Mouse (Mus musculus): ENCODE data around the gene Igsf8. TPM values are rescaled to one million over a fixed set of nuclear protein-coding genes. Genes with fewer than 3 reads are reported as not detected.

Igsf8 gene
- polyA plus RNA-seq, 1 experiment from 2014 or later: 45.4 TPM

GRCm38 (mm10) chr1:172274547-172274946, 13.1 kb downstream of the Igsf8 start:
- WGBS: 66% methylated on average over 5 of the region's 5 CpGs

GRCm38 (mm10) chr1:172277172-172277571, 15.7 kb downstream of the Igsf8 start:
- no peaks in the 10 kb centered on the region for H3K27me3 ChIP-seq
- H3K4me2 ChIP-seq (replicated peaks): no peak overlapping the region
- no peak overlapping the region for H3K27ac ChIP-seq
- no peak overlapping the region for H3K4me3 ChIP-seq
- no peaks in the 10 kb centered on the region for H3K9me3 ChIP-seq
- H3K36me3 ChIP-seq: no peaks in the 10 kb centered on the region
- H3K9ac ChIP-seq: no peak overlapping the region
- H3K4me1 ChIP-seq: no peaks in the 10 kb centered on the region
- ATAC-seq (ENCODE audit: insufficient number of reproducible peaks, insufficient read depth, low FRiP score, low TSS enrichment): no peak
- 70% methylated on average over 3 of the region's 3 CpGs for WGBS

More at GRCm38 (mm10) chr1:172274547-172274946, 13.1 kb downstream of the Igsf8 start:
- no peak for ATAC-seq (ENCODE audit: insufficient number of reproducible peaks, insufficient read depth, low FRiP score, low TSS enrichment)
- Histone ChIP-seq H3K27ac (no peak overlapping the region), H3K4me2 (replicated peaks) (no peak overlapping the region), H3K9me3 (no peaks in the 10 kb centered on the region), H3K9ac (no peak overlapping the region), H3K4me3 (no peak overlapping the region), H3K36me3 (no peaks in the 10 kb centered on the region), H3K27me3 (no peaks in the 10 kb centered on the region), H3K4me1 (no peaks in the 10 kb centered on the region)

DNA sequence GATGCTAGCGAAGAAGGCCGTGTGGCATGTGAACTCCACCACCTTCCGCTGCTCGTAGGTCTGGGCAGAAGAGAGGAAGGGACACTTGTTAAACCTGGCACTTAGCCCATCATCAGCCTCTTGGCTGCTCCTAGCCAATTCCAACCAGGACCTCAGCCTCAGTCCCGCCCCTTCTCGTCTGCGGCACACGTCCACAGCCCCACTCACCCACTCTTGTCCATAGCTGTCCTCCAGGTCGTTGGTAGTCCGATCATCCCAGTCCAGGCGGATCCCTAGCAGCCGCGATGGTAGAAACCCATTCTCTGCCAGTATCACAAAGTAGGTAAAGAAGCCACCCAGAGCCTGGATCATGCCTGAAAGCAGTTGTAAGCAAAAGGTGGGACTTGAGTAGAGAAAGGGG, 16.9 kb downstream of the Igsf8 start:
- H3K36me3 ChIP-seq: no peaks in the 10 kb centered on the region
- H3K4me3 ChIP-seq: no peak overlapping the region
- H3K27ac ChIP-seq: no peak overlapping the region
- no peaks in the 10 kb centered on the region for H3K9me3 ChIP-seq
- H3K4me1 ChIP-seq: no peaks in the 10 kb centered on the region
- no peak; the same call in 1 of the 2 replicates for ATAC-seq (ENCODE audit: insufficient number of reproducible peaks, insufficient read depth, low FRiP score, low TSS enrichment)
- H3K4me2 ChIP-seq (replicated peaks): no peak overlapping the region
- H3K9ac ChIP-seq: no peak overlapping the region
- WGBS: 89% methylated on average over 13 of the region's 13 CpGs
- H3K27me3 ChIP-seq: no peaks in the 10 kb centered on the region

DNA sequence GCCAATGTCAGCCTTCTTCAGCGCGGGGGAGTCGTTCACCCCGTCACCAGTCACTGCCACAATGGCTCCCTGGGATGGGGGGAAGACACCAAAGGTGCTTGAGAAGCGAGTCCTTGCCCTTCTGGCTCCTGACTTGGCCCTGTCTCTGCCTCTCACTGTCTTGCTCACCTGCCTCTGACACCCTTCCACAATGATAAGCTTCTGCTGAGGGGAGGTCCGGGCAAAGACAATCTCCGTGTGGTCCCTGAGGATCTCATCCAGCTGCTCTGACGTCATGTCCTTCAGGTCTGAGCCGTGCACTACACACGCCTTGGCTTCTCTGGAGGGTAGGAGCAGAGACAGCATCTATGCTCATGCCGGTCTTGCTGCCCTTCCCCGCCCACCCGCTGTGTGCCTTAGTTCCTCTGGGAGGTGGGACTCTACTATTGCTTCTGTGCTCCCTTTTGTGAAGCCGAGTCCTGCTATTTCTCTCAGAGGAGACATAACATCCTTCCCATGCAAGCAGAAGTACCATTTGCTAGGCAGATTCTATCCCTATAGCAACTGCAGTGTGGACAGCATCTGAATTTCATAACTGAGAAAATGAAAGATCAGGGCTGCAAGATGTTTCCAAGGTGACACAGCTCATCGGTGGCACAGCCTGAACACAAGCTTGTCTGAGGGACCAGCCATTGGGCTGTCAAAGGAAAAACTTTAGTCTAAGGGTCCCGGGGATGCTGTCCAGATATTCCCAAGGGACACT, 18.5 kb downstream of the Igsf8 start:
- WGBS: 79% methylated on average over 16 of the region's 16 CpGs

GRCm38 (mm10) chr1:172281522-172282254, 20.2 kb downstream of the Igsf8 start:
- WGBS: 86% methylated on average over 10 of the region's 10 CpGs
- H3K9me3 ChIP-seq: no peaks in the 10 kb centered on the region
- H3K27me3 ChIP-seq: no peaks in the 10 kb centered on the region
- H3K9ac ChIP-seq: no peak overlapping the region
- no peak overlapping the region for H3K4me2 ChIP-seq (replicated peaks)
- no peaks in the 10 kb centered on the region for H3K4me1 ChIP-seq
- ATAC-seq (ENCODE audit: insufficient number of reproducible peaks, insufficient read depth, low FRiP score, low TSS enrichment): no peak
- no peak overlapping the region for H3K4me3 ChIP-seq
- H3K36me3 ChIP-seq: no peaks in the 10 kb centered on the region
- H3K27ac ChIP-seq: no peak overlapping the region

More for the DNA sequence above, 18.5 kb downstream of the Igsf8 start:
- Histone ChIP-seq H3K9ac (no peak overlapping the region), H3K4me3 (no peak overlapping the region), H3K27ac (no peak overlapping the region), H3K4me2 (replicated peaks) (no peak overlapping the region), H3K9me3 (no peaks in the 10 kb centered on the region), H3K36me3 (no peaks in the 10 kb centered on the region), H3K4me1 (no peaks in the 10 kb centered on the region), H3K27me3 (no peaks in the 10 kb centered on the region)
- no peak; the same call in 1 of the 2 replicates for ATAC-seq (ENCODE audit: insufficient number of reproducible peaks, insufficient read depth, low FRiP score, low TSS enrichment)

DNA sequence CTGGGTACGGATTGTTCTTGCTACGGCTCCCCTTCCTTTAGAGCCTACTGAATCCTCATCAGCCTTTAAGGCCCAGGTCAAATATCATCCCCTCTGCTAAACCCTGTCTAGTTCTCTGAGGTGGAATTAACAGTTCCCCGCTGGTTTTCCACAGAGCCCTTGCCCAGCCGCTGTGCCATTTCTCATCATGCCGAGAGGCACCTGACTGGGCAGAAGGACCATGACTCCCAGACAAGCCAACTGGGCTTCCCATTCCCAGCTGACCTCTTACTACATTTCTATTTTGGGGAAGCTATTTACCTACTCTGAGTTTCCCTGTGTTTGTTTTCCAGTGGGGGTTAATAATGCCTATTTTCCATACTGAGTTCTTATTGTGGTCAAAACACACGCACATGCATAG, 21.6 kb downstream of the Igsf8 start:
- 91% methylated on average over 6 of the region's 6 CpGs for WGBS

GRCm38 (mm10) chr1:172284221-172284620, 22.8 kb downstream of the Igsf8 start:
- Histone ChIP-seq H3K4me1 (no peaks in the 10 kb centered on the region), H3K36me3 (no peaks in the 10 kb centered on the region), H3K9me3 (no peaks in the 10 kb centered on the region), H3K27me3 (no peaks in the 10 kb centered on the region), H3K27ac (no peak overlapping the region), H3K9ac (no peak overlapping the region), H3K4me3 (no peak overlapping the region), H3K4me2 (replicated peaks) (no peak overlapping the region)
- 88% methylated on average over 14 of the region's 14 CpGs for WGBS
- no peak for ATAC-seq (ENCODE audit: insufficient number of reproducible peaks, insufficient read depth, low FRiP score, low TSS enrichment)

More for the DNA sequence above, 21.6 kb downstream of the Igsf8 start:
- H3K27ac ChIP-seq: no peak overlapping the region
- no peak overlapping the region for H3K4me2 ChIP-seq (replicated peaks)
- ATAC-seq (ENCODE audit: insufficient number of reproducible peaks, insufficient read depth, low FRiP score, low TSS enrichment): no peak
- no peak overlapping the region for H3K4me3 ChIP-seq
- no peak overlapping the region for H3K9ac ChIP-seq
- H3K27me3 ChIP-seq: no peaks in the 10 kb centered on the region
- H3K36me3 ChIP-seq: no peaks in the 10 kb centered on the region
- no peaks in the 10 kb centered on the region for H3K4me1 ChIP-seq
- H3K9me3 ChIP-seq: no peaks in the 10 kb centered on the region

DNA sequence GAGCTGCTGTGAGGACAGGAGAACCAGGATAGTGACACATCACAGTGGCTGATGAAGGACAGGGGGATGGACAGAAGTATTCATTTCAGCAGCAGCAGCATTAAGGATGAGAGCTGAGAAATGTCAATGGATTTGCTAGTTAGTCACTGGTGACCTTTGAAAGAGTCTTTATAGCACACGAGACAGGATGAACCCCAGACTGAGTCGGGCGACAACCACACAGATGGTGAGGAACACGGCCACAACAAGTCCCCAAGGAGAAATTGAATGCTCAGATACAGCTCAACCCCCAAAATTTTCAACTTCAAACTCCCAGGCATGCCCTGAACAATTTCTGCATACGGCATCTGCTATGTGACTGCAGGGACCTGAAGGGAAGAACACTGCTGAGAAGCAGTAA, 25.3 kb downstream of the Igsf8 start:
- H3K27ac ChIP-seq: no peak overlapping the region
- no peaks in the 10 kb centered on the region for H3K36me3 ChIP-seq
- 89% methylated on average over 5 of the region's 5 CpGs for WGBS
- no peak overlapping the region for H3K4me3 ChIP-seq
- no peaks in the 10 kb centered on the region for H3K27me3 ChIP-seq
- H3K4me1 ChIP-seq: no peaks in the 10 kb centered on the region
- H3K9me3 ChIP-seq: no peaks in the 10 kb centered on the region
- no peak for ATAC-seq (ENCODE audit: insufficient number of reproducible peaks, insufficient read depth, low FRiP score, low TSS enrichment)
- no peak overlapping the region for H3K9ac ChIP-seq
- H3K4me2 ChIP-seq (replicated peaks): no peak overlapping the region

DNA sequence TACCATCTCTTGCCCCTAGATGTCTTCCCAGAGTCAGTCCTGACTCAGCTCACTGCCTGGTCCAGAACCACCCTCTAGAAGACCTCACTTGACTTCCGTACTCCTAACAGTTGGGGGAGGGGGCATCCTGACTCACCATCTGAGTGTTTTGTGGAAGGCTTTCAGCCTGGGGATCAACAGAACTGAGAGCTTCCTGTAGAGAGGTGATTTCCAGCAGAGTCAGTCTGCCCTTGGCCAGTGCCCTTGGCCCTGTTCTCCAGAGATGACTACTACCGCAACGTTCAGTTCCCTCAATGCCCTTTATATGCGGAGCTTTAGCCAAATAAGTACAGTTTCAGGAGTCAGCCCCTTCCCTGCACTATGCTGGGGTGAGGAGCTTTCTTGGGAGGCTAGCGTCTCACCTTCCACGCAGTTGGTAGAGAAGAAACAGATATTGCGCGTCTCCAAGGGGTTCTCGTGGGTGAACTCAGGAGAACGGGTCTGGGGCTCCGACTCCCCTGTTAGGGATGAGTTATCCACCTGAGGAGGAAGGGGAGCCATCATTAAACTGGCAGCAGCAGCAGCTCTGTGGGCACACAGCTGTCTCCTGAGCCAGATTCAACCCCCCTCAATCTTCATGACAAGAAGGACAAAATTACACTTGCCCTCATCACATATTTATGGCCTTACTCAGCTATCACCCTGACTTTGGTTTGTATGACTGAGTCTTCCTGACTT, 27.6 kb downstream of the Igsf8 start:
- H3K9ac ChIP-seq: no peak overlapping the region
- H3K4me2 ChIP-seq (replicated peaks): no peak overlapping the region
- no peak for ATAC-seq (ENCODE audit: insufficient number of reproducible peaks, insufficient read depth, low FRiP score, low TSS enrichment)
- H3K27me3 ChIP-seq: no peaks in the 10 kb centered on the region
- H3K4me1 ChIP-seq: no peaks in the 10 kb centered on the region
- no peak overlapping the region for H3K27ac ChIP-seq
- 91% methylated on average over 11 of the region's 11 CpGs for WGBS
- H3K9me3 ChIP-seq: no peaks in the 10 kb centered on the region
- no peaks in the 10 kb centered on the region for H3K36me3 ChIP-seq
- no peak overlapping the region for H3K4me3 ChIP-seq

GRCm38 (mm10) chr1:172289617-172289946, 28.1 kb downstream of the Igsf8 start:
- H3K27ac ChIP-seq: no peak overlapping the region
- no peaks in the 10 kb centered on the region for H3K9me3 ChIP-seq
- no peak for ATAC-seq (ENCODE audit: insufficient number of reproducible peaks, insufficient read depth, low FRiP score, low TSS enrichment)
- no peaks in the 10 kb centered on the region for H3K4me1 ChIP-seq
- 87% methylated on average over 3 of the region's 3 CpGs for WGBS
- no peaks in the 10 kb centered on the region for H3K36me3 ChIP-seq
- no peak overlapping the region for H3K4me2 ChIP-seq (replicated peaks)
- H3K9ac ChIP-seq: no peak overlapping the region
- no peaks in the 10 kb centered on the region for H3K27me3 ChIP-seq
- H3K4me3 ChIP-seq: no peak overlapping the region

- H3K36me3 ChIP-seq: no peaks in the 10 kb centered on the region
- no peaks in the 10 kb centered on the region for H3K27me3 ChIP-seq
- H3K9me3 ChIP-seq: no peaks in the 10 kb centered on the region
- H3K4me1 ChIP-seq: peaks cover 24% of the 10 kb centered on the region
- H3K4me2 ChIP-seq (replicated peaks): no peak overlapping the region
- ATAC-seq (ENCODE audit: insufficient number of reproducible peaks, insufficient read depth, low FRiP score, low TSS enrichment): no peak
- H3K4me3 ChIP-seq: no peak overlapping the region
- H3K9ac ChIP-seq: no peak overlapping the region
- no peak overlapping the region for H3K27ac ChIP-seq
- WGBS: 87% methylated on average over 2 of the region's 2 CpGs
Measured at GRCm38 (mm10) chr1:172292880-172293279, 31.4 kb downstream of the Igsf8 start.

GRCm38 (mm10) chr1:172293449-172293848, 32.0 kb downstream of the Igsf8 start:
- H3K4me3 ChIP-seq: no peak overlapping the region
- no peaks in the 10 kb centered on the region for H3K36me3 ChIP-seq
- H3K9ac ChIP-seq: no peak overlapping the region
- H3K4me1 ChIP-seq: peaks cover 30% of the 10 kb centered on the region
- H3K27me3 ChIP-seq: no peaks in the 10 kb centered on the region
- WGBS: 86% methylated on average over 11 of the region's 11 CpGs
- no peak overlapping the region for H3K27ac ChIP-seq
- no peak for ATAC-seq (ENCODE audit: insufficient number of reproducible peaks, insufficient read depth, low FRiP score, low TSS enrichment)
- no peaks in the 10 kb centered on the region for H3K9me3 ChIP-seq
- no peak overlapping the region for H3K4me2 ChIP-seq (replicated peaks)
